ENCODE assay signal across 7 mouse cellular contexts in genomic region chr7:96817030-96817674, GRCm38 (mm10).
DNase-seq lines count a peak whose midpoint lies in the region; ATAC-seq and TF ChIP-seq lines count a peak whose summit lies in the region.

No protein-coding gene starts in this region.

- intact Hi-C loops in left cerebral cortex, postnatal 4 days (cut with DNase I), result no loop called here

- WGBS in lung, embryonic 14.5 days, result 16% methylated on average over 6 of the region's 6 CpGs
- 46% methylated on average over 6 of the region's 6 CpGs for WGBS in forebrain, embryonic 14.5 days

- no peak overlapping the region for H3K4me3 ChIP-seq in lung, embryonic 14.5 days (ENCODE audit: low read depth, low read length)
- no peak overlapping the region for H3K4me3 ChIP-seq in forebrain, embryonic 14.5 days (ENCODE audit: low read depth, low read length)

- H3K27me3 ChIP-seq in lung, embryonic 14.5 days (ENCODE audit: insufficient read depth, low read length), result no peaks in the 10 kb centered on the region
- no peaks in the 10 kb centered on the region for H3K27me3 ChIP-seq in forebrain, embryonic 14.5 days (replicated peaks; ENCODE audit: control insufficient read depth, insufficient read depth, low read length)

- peak; percentile 82 for ATAC-seq in lung, embryonic 14.5 days (ENCODE audit: insufficient read depth)
- peak; percentile 26; the same call in 1 of the 2 replicates for ATAC-seq in forebrain, embryonic 14.5 days

- peak overlapping the region; percentile 23 for H3K4me2 ChIP-seq in lung, embryonic 14.5 days
- no peak overlapping the region for H3K4me2 ChIP-seq in forebrain, embryonic 14.5 days (ENCODE audit: low read length)

- no peak for TF ChIP-seq CTCF in lung, embryonic 14.5 days (IDR thresholded peaks at IDR 0.05; ENCODE audit: low read depth)

- H3K27ac ChIP-seq in lung, embryonic 14.5 days (ENCODE audit: low read depth), result peak overlapping the region; percentile 85
- H3K27ac ChIP-seq in forebrain, embryonic 14.5 days (ENCODE audit: low read depth, low read length), result peak overlapping the region; percentile 29; the same call in 1 of the 2 replicates

- 0 out of 2 replicates have a peak overlapping the region, but pooled peaks have one; percentile 20 for H3K9ac ChIP-seq in lung, embryonic 14.5 days
- 0 out of 2 replicates have a peak overlapping the region, but pooled peaks have one; percentile 9 for H3K9ac ChIP-seq in forebrain, embryonic 14.5 days (ENCODE audit: low read length)

- H3K36me3 ChIP-seq in lung, embryonic 14.5 days (ENCODE audit: insufficient read depth), result no peaks in the 10 kb centered on the region
- H3K36me3 ChIP-seq in forebrain, embryonic 14.5 days (ENCODE audit: control insufficient read depth, insufficient read depth, low read length), result no peaks in the 10 kb centered on the region

- peak; percentile 82 for DNase-seq in lung, embryonic 14.5 days
- no peak for DNase-seq in lung, postnatal 25 days (ENCODE audit: low spot score)
- peak; percentile 69 for DNase-seq in adrenal gland, postnatal 14 days
- DNase-seq in forebrain, embryonic 14.5 days (ENCODE audit: low spot score), result no peak
- DNase-seq in left cerebral cortex, postnatal 4 days, result peak; percentile 18
- no peak for DNase-seq in thymus, adult 18-20 months
- DNase-seq in cerebellum, postnatal 4 days (ENCODE audit: low spot score in 2 of 2), result no peak

- H3K4me1 ChIP-seq in lung, embryonic 14.5 days (ENCODE audit: insufficient read depth), result peaks cover 16% of the 10 kb centered on the region
- H3K4me1 ChIP-seq in forebrain, embryonic 14.5 days (ENCODE audit: control insufficient read depth, insufficient read depth, low read length), result peaks cover 5% of the 10 kb centered on the region; the same call in 1 of the 2 replicates

- no peaks in the 10 kb centered on the region for H3K9me3 ChIP-seq in lung, embryonic 14.5 days (ENCODE audit: low read depth, low read length)
- no peaks in the 10 kb centered on the region for H3K9me3 ChIP-seq in forebrain, embryonic 14.5 days (replicated peaks; ENCODE audit: control insufficient read depth, low read length)

Comparison
In these comparisons a context has a peak if more than half of its experiments do, and no peak if none do; other contexts are left out.
1. DNase-seq: peak in lung, embryonic 14.5 days (single experiment), adrenal gland, postnatal 14 days (single experiment) and left cerebral cortex, postnatal 4 days (single experiment); none in lung, postnatal 25 days (single experiment), forebrain, embryonic 14.5 days (single experiment), thymus, adult 18-20 months (0 of 2) and cerebellum, postnatal 4 days (0 of 2).